Mouse (Mus musculus) urinary bladder, postnatal 25 days (tissue): ENCODE results near the gene Poldip3.
"Not testable (repeated sequence)": the region's sequence is repeated elsewhere in the genome, so short reads cannot be mapped to it uniquely, and the experiment has no call there.

Experiments used
- DNase-seq: peaks from one replicate; pipeline ENCODE4 v3.0.0; 2022; ENCODE audit warnings: low spot score

Gene Poldip3

DNA sequence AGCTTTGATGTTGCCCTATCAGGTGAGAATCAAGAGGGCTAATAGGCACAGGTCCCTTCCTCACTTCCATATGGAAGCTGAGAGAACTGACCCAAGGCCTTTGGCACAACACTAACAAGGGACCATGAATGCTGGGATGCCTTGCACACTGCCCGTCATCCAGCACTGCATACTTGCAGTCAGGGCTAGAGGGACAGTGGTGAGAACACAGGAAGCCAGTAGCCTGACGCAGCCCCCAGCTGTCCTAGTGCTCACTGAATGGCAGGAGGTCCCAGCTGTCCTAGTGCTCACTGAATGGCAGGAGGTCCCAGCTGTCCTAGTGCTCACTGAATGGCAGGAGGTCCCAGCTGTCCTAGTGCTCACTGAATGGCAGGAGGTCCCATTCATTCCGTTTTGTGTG is 22.1 kb downstream of the Poldip3 start:
- not testable (repeated sequence) for DNase-seq

DNA sequence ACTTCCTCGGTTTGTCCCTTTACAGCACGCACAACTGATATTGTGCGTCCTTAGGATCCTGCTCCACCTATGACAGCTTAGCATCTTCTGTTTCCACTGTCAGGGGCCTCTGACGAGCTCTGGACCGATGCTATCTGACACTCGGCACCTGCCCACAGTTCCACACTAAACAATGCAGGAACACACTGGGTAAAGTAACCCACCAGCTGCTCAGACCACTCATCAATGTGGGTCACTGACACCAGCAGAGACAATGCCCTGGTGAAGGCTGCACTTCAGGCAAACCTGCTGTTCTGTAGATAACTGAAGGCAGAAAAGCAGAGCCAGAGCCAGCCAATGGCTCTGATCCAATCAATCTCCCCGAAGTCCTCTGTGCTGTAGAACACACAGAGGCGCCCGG is 22.6 kb downstream of the Poldip3 start:
- DNase-seq, result no peak

DNA sequence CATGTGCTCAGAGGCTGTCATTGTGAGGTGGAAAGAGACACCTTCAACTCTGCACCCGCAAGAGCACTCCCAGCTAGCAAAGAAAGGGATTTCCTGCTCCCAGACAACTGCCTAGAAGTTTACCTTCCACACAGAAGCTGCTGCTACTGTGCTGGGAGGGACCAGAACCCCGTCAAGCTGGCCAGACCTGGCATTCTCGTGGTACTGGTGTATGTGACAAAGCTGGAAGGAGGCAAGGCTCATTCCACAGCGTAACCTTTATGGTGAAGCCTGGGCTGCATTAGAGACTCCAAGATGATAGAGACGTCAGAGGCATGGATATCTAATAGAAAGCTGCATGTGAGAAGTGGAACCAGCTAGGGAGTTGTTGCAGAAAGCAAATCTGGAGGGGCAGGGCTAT is 24.6 kb downstream of the Poldip3 start:
- no peak for DNase-seq

DNA sequence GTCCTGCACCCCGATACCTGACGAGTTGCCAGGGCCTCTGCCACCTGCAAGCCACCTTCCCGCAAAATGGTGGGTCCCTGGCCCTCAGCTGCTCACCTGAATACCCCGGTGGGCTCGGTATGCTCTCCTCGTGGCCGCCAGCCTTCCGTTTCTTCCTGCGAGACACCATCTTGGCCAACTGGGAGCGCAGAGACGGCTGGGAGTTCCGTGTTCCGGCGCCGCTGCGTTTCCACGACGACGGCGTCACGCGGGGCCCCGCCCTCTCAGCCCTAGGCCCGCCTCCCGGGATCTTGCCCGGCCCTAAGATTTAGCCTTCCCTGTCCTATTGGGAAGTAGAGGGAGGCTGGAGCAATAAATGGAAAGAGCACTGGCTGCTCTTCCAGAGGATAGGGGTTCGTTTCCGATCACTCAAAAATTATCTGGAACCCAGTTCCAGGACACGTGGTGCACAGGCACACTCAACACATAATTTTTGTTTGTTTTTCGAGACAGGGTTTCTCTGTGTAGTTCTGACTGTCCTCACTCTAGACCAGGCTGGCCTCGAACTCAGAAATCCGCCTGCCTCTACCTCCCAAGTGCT is 26.5 kb downstream of the Poldip3 start, which contains the start of gene Rrp7a:
Gene Rrp7a (minus strand): TSS at position 236 of the 580 bp plus-strand sequence.
- peak; percentile 93 for DNase-seq

DNA sequence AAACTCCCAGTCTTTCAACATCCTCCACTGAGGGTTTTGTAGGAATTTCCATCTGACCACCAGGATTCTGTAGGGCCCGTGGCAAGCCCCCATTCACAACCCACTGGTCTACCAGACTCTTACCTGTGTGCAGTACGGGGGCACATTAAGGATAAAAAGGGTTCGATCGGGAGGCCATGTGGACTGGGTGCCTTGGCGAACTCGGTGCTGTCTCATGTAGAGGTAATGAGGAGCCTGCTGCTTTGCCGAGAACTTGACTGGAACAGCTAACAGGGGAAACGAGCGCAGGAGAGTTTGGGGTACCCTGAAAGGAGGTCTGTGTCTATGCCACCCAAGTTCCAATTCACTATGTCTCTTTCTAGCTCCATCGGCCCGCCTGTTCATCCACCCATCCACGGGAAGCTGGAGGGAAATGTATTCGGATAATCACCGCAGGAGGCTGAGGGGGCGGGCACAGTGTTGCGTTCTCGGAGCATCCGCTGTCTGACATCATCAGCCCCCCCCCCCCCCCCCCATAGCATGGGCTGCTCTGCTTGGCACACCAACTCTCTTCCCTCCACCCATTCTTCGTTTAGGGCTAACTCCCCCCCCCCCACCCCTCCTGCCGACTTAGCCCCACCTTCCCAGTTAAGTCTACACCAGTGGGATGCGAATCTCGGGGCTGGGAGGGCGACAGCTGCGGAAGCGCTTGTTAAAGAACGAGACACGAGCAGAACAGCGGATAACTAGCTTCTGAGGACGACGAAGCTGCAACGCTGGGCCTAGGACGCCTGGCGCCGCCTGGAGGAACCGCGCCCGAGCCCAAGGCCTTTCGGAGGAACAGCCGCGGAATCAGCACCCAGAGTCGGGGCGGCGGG is 27.2 kb downstream of the Poldip3 start:
- no peak for DNase-seq

DNA sequence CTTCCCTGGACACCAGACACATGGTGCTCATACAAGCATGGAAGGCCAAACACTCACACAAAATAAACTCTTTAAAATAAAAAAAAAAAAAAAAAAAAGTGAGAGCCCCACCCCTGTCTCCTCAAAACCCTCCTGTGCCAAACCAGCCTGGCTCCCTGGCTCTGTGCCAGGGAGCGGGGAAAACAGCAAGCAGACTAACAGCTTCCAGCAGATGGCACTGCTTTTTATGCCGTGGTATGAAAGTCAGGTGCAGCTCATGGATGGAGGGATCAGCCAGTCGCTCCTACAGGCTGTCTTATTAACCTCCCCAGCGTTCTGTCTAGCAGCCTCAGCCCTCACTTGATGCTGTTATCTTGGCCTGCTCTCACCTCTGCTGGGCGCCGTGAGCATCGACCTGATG is 30.8 kb downstream of the Poldip3 start:
- no peak for DNase-seq

DNA sequence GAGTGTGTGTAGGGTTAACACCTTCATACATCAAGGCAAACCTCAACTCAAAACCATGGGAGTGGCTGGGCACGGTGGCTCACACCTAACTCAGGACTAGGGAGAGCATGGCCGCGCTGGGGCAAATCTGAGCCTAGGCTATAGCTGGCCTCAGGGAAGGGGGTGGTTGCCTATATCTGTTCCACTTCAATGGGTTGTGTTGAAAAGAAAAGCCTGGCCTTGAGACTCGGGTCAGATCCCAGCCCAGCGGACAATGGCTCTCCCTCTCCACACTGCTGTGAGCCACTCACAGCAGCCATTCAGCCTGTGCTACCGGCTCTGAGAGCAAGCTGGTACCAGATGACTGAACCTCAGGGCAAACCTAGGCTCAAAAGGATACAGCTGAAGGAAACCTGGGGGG is 34.1 kb downstream of the Poldip3 start:
- no peak for DNase-seq

DNA sequence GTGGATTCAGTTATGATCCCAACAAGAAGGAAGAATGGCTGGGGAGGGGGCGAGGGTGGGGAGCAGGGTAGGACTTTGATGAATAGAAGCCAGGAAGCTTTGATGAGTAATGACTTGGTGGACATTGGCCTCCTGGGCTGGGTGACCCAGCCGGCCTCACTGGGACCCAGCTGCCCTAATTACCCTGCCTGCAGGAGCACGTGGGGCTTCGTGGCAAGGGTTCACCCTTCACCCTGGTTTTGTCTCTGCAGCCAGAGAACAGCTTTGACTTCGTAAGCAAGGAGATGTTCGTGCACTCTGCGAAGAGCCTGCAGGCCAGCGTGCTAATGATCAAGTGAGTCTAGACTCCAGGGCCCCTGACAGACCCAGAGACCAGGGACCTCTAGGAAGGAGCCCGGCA is 35.1 kb downstream of the Poldip3 start:
- no peak for DNase-seq

DNA sequence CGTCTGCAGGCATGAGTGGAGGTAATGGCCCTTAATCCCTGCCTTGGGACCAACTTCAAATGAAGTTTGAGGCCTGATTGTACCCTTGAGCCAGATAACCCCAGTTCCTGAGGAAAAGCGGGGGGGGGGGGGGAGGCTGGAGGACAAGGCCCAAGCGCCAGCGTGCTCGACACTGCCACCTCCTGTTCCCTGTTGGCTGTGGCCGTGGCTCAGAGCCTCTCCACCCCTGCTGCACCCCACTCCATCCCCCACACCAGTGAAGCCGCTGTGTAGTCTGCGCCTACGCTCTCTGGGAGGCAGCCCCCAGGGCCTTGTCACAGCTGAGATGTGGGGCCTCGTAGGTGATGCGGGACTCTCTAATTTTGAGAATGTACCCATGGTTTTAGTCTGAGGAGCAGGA is 36.3 kb downstream of the Poldip3 start:
- DNase-seq, result peak; percentile 60

DNA sequence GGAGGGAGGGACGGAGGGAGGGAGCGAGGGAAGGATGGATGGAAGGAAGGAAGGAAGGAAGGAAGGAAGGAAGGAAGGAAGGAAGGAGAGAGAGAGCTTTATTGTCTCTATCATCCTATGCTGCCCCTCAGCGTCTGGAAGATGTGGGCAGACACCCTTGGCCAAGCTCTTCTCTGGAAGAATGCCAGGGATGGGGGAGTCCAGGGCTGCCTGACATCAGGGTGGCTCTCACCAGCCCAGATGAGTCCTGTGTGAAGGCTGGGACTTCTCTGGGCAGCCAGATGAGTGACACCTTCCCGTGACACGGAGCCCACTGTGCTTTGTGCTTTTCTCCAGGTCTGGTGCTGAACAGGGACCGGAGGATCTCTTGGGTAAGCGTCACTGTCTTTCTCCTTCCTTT is 37.3 kb downstream of the Poldip3 start:
- DNase-seq, result no peak

DNA sequence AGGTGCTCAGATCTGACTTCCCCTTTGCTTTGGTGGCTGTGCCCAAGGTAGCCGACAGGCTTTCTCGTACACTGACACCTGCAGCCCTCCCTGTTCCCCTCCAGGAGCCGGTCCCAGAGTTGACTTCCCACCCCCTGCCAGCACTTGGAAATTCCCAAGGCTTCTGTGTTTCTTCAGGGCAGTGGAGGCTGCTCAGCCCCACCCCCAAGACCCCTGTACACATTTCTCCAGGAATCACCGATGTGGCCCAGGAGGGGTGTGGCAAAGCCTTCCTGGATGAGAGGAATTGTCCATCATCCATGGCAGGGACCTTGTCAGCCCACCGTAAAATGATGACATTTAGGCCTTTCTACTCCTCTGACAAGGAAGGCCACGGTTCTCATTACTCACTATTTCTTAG is 37.9 kb downstream of the Poldip3 start:
- no peak for DNase-seq

DNA sequence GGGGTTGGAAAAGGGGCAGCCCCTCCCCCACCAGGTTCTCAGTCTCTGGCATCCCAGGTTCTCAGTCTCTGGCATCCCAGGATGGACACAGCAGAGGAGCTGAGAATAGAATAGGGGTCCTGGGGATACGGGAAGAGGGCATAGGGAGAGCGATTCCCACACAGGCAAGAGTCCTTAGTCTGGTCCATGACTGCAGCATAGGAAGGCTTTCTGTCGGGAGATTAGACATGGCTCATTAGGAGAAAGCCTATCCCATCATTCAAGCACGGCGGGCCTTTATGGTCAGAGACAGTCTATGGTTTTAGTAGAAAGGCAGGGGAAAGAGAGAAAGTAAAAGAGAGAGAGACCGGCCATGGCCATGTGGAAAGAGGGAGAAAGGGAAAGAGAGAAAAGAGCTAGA is 41.4 kb downstream of the Poldip3 start:
- DNase-seq, result no peak

DNA sequence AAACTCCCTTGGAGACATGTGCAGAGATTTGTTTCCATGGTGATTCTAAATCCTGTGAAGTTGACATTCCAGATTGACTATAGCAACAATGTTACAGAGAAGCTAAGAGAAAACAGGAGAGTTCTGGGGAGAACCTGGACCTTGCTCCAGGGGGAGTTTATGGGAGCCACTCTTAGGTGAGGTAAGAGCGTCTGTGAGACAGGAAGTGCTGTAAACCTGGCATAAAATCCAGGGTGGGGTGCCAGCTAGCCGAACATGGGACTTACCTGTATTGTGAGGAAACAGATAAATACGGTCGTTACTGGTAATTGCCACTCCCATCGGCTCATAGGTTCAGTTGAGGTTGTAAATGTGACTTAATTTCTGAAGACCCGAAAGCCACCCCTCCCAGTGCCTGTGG is 42.8 kb downstream of the Poldip3 start:
- DNase-seq, result no peak

DNA sequence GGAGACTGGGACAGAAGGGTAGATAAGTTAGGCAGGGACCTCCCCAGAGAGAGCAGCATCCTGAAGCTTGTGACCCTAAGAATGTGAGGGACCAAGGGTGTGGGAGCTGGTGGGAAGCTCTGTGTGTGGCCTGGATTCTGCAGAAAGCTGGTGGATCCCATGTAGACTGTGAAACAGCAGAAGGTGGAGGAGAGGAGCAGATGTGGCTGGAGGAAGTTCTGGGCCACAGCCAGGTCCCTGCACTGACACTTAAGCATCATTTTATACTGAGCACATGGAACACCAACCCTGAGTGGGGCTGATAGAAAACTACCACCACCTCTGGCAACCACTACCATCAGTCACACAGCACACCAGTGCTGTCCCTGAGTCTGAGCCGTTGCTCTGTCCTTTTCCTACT is 46.1 kb downstream of the Poldip3 start:
- DNase-seq, result no peak

DNA sequence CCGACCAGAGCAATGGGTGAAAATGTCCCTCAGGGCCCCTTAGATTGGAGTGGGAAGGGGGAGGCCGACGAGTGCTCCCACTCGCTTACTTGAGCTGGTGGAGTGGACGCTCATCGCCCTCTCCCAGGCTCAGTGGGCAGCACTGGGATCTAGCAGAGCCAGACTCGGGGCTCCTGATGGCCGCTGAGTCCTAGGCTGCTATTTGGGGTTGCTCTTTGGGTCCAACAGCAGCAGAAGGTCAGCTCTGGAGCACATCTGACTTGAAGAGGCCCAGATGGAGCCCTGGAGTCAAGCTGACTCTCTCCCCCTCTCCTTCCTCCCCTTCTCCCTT is 48.9 kb downstream of the Poldip3 start:
- DNase-seq, result no peak

DNA sequence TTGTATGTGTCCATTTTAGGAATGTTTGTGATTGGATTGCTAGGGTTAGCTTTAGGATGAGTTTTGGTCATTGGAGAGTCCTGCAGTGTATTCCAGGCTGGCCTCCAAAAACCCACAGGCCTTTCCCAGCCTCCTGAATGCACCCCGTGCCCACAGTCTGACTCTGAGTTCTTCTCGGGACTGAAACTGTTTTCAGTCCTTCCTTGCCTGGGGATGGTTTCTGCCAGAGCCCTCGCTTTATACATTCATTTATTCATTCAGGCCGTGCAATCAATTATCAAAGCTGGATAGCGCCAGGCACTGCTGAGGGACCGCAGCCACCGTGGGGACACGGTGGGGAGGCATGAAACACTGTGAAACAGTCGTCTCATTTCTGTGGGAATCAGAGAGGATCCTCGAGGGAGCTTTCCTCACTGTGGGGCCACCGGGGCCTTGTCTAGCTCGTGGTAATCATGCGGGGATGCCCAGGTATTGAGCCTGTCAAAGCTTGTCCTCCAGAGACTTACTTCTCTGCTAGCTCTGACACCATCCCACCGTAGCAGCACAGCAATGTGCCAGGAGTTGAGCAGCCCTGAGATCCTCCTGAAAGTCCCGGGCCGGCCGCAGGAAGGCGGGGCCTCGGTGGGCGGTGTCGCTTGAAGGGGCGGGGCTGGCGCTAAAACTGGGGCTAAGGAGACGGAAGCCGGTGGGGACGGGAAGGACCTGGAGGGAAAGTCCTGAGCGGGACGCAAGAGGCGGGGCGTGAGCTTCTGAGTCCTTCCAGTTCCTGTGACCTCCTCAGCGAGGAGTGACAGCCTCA is 49.5 kb downstream of the Poldip3 start:
- DNase-seq, result peak; percentile 90

DNA sequence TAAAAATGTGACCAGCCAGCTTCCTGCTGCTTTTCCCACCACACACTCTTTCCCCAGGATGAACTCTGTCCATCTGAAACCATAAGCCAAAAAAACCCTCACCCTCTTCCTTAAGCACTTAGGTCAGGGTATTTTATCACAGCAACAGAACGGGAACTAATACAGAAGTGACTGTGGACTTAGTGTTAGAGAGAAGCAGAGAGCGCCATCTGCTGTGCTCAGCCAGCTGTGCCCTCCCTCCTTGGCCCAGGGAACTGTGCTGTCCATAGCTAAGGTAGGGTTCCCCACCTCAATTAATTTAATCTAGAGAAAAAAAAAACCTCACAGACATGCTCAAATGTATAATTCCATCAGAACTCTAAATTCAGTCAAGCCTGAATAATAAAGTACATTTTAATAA is 53.2 kb downstream of the Poldip3 start:
- DNase-seq, result no peak

DNA sequence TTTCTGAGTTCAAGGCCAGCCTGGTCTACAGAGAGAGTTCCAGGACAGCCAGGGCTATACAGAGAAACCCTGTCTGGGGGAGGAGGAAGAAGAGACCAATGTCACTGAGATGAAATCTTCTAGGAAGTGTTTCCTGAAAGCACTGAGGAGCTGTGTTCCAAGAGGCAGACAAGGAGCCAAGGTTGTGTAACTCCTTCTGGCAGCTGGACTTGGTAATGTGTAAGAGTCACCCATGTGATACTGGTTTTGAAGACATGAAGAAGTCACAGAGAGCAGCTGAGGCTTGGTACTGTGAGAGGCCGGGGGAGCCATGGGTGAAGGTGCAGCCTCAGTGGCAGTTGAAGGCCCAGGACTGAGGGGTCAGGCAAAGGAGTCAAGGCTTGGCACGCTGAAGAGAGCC is 55.5 kb downstream of the Poldip3 start:
- no peak for DNase-seq

DNA sequence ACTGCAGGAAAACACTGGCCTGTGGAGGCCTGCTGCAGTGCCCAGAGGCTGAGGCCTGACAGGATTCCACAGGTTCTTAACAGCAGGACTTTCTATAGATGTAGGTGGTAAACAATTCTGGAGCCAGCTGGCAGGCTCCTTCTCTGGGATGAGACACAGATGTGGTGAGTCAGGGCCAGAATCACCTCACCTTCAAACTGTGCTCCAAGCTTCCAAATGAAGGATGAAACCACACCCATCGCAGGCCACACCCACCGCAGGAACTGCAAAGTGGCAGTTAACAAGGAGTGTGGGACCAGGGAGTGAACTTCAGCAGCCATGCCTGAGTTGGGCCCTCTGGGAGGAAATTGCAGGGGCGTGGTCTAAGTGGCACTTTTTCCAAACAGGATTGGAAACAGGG is 58.3 kb downstream of the Poldip3 start:
- DNase-seq, result no peak

DNA sequence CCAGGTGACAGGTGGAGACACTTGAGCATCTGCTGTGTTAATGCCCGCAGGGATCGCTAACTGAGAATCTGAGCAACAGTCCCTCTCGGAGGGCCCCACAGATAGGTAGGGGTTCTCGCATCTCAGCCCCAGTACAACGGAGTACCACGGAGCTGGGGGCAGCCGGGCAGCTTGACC is 59.9 kb downstream of the Poldip3 start, which contains the start of gene Serhl:
Gene Serhl (plus strand): TSS at position 78 of the 177 bp plus-strand sequence.
- DNase-seq, result no peak

DNA sequence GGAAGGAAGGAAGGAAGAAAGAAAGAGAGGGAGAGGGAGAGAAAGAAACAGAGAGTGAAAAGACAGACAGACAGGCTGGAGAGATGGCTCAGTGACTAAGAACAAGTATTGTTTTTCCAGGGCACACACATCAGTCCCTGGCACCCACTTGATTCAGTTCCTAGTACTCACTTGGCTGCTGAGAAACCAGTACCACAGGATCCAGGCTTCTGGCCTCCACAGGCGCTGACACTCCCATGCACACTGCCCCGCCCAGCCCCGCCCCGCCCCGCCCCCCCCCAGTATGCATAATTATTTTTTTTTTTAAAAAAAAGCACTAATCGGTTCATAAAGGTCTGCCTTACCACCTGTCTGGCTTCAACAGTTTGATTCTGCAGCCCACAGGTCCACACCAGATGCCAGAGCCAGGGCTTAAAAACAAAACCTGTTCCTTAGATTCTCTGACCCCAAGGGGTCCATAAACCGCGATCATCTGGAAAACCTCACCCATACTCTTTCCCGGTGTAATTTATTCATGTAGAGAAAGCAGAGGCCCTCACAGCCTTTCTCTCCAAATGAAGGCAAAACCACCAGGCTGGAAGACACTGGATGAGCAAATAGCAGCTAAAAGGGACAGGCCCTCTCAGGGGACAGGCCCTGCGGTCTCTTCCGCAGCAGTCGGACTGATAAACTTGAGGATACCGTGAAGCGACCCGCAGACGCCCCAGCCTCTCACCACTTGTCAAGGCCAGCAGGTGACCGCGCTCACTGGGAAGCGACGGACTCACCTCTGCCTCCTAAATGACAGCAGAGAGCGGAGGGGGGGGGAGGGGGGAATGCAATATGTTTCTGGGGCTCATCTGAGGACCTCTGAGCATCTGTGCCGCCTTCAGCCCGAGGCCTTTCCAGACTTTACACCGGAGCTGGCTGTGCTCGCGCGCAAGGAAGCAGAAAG is 60.4 kb downstream of the Poldip3 start:
- DNase-seq, result no peak

DNA sequence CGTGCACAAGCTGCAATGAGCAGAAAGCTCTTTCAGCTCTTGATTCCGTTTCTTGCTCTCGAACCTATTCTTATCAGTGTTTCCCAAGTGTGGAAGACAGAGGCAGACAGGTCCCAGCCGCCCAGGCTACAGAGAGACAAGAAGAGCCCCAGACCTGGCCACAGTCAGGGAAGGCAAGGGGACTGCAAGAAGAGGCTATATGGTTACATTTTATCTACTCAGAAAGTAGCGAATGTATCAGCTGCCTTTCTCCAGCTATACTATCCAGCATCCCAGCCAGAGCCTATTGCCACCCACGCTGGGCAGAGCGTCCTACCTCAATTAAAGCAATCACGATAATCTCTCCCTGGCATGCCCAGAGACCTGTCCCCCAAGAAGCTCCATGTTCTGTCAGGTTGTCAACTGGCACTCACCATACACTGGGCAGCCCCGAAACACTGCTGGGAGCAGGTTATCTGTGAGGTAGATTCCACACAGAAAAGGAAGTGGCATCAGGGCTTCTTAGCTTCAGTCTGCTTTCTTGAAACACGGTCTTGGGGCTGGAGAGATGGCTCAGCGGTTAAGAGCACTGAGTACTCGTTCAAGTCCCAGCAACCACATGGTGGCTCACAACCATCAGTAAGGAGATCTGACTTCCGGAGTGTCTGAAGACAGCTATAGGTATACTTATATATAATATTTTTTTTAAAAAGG is 62.4 kb downstream of the Poldip3 start:
- no peak for DNase-seq
